Mouse (Mus musculus) kidney, postnatal 14 days (tissue): ENCODE measurements at regions not wholly inside any gene's neighbourhood (a gene's known extent, or its start where the extent isn't known, plus 50 kb on each side); places are given as distances from the start of the nearest gene placed in this dataset.

Source experiments
- DNase-seq: peaks from one replicate; pipeline ENCODE4 v3.0.0; 2022; ENCODE audit warnings: mixed read lengths

- DNase-seq = no peak
These were observed 186.6 kb downstream of the Ly86 start for GRCm38 (mm10) chr13:37531512-37532183.

GRCm38 (mm10) chr13:37532596-37533170, 187.7 kb downstream of the Ly86 start:
- DNase-seq = no peak

DNA sequence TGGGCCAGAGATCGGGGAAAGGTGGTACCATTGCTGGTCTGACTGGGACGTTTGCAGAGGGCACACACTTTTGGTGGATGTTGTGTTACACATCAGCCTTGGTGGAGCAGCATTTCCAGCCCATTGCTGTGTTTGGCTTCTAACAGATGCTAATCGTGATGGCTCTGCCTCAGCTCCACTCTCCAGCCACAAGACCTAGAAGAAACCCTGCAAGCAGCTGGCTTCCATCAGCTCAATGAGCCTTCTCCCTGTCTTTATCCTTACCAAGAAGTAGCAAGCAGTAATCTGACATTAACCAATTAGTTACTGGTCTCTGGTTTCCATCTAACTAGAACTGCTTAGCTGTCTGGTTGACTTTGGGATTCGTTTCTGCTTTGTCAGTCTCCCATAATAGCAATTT, 188.8 kb downstream of the Ly86 start:
- DNase-seq = no peak

GRCm38 (mm10) chr13:37537330-37537729, 192.3 kb downstream of the Ly86 start:
- no peak for DNase-seq

GRCm38 (mm10) chr13:37537793-37538192, 192.8 kb downstream of the Ly86 start:
- no peak for DNase-seq

GRCm38 (mm10) chr13:37540980-37541531, 196.0 kb downstream of the Ly86 start:
- DNase-seq = no peak

- DNase-seq = peak; percentile 73
These were observed 196.7 kb downstream of the Ly86 start for GRCm38 (mm10) chr13:37541674-37542073.

DNA sequence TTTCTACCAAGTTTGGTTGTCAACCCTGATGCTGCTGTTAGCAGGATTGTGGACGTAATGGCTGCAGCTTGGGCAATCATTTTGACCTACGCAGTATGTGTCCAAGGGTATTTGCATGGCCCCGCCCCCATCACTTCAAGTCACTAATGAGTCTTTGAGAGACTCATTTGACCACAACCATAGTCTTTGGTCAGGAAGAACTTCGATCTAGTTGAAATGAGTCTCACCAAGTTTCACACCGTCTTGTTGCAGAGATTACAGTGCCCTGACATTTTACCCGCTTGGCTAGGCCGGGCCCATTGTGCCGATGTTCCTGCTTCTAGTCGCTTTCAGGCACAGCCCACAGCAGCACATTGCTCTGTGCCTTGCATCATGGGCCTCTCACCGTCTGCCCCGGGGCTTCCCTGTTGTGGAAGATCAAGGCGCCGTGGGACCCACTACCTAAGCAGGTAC, 197.8 kb downstream of the Ly86 start:
- DNase-seq = no peak

DNA sequence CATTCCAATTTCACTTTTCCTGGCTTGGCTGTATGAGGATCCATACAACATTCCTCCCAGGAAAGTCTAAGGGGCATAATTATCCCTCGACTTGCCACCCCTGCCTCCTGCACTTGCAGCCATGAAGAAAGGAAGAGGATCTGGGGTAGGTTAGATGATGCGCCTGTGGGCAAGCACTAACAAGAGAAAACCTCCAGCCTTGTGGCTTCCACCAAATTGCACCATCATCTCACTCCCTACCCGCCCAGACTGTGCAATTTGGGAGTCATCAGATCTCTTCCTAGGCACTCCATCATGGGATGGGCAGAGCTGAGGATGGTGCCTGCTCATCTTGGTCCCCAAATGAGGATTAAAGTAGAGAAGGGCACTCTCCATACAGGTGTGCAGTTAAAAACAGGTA, 198.8 kb downstream of the Ly86 start:
- no peak for DNase-seq

GRCm38 (mm10) chr13:37544696-37545095, 199.7 kb downstream of the Ly86 start:
- no peak for DNase-seq

GRCm38 (mm10) chr13:37546556-37546955, 201.5 kb downstream of the Ly86 start:
- no peak for DNase-seq

GRCm38 (mm10) chr13:37550584-37550983, 205.6 kb downstream of the Ly86 start:
- DNase-seq = no peak

GRCm38 (mm10) chr13:37553392-37553791, 208.4 kb downstream of the Ly86 start:
- no peak for DNase-seq

GRCm38 (mm10) chr13:37557183-37557582, 212.2 kb downstream of the Ly86 start:
- DNase-seq = no peak

GRCm38 (mm10) chr13:37557766-37558165, 212.8 kb downstream of the Ly86 start:
- DNase-seq = no peak

GRCm38 (mm10) chr13:37559056-37559455, 214.0 kb downstream of the Ly86 start:
- no peak for DNase-seq

DNA sequence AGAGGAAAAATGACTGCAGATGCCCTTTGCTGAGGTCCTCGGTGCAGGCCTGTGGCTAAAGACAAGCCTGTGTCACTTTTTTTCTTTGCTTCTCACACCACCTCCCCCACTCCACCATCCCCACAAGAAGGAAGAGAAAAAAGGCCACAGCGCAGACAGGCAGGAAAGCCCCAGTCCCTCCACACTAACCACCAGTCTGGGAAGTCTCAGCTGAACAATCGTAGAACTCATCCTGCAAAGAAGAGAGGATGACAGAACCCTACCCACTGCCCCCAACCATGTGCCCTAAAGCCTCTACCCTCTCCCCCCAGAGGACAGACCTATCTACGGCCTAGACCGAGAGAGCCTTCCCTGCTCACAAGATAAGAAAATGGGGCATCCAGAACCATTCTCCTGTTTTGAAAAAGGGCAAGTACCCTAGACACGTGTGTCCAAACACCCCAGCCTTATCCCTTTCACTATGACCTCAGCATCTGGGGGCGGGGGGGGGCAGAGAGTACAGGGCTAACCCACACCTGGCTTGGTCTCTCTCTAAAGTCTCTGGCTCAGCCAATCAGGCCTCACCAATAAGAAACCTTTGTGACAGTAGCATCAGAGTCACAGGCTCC, 214.8 kb downstream of the Ly86 start:
- no peak for DNase-seq

GRCm38 (mm10) chr13:37560387-37560786, 215.4 kb downstream of the Ly86 start:
- DNase-seq = no peak

DNA sequence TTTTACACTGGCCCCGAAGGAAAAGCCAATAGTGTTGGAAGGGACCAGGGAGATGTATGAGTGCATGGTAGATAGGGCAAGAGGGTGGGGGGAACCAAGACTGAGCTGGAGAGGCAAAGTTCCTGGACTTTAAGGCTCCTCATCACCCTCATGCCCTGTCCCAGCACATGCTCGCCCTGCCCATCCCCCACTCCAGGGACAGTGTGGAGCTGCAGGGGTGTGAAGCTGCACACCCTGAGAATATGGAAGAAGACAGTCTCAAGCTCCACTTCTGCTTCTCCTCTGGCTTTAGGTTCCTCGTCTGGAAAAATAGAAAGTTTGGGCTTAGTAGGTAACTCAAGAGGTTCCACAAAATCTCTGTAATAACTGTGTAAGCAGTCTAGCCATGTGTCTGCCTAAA, 215.8 kb downstream of the Ly86 start:
- DNase-seq = no peak

DNA sequence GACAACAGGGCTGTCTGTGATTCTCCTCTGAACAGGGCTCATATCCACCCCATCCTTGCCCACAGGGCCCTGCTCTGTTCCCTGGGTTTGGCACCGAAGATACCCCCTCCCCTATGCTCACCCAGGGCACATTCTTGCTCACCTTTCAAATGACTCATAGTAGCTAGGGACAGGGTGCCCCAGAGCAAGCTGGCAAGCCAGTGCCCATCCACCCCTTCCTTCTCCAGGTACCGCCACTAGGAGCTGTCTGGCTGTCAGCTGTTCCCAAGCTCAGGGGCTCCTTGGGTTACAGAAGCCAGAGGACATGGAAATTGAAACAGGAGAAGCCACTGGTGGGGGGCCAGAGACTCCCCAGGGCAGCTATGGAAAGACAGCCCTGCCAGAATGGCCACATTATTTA, 216.4 kb downstream of the Ly86 start:
- DNase-seq = no peak

GRCm38 (mm10) chr13:37562141-37562540, 216.1 kb upstream of the Rreb1 start:
- no peak for DNase-seq

- DNase-seq = peak; percentile 79
These were observed 215.5 kb upstream of the Rreb1 start for GRCm38 (mm10) chr13:37562652-37563051.

DNA sequence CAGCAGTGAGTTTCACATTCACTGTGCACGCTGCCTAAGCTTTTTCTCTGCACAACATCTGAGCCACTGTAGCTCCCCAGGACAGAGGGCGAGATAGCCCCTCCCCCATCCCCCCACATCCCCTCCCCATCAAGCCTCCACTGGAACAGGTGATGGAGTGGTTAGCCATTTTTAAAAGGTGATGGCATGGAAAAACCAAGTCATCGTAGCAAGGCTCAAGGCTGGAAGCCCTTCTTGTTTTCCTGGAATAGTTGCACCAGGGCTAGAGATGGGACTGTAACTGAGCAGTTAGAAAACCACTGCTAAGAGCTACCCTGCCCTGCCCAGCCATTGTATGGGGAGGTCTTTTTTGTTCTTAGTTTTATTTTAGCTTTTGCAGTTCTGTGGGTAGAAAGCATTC, 209.1 kb upstream of the Rreb1 start:
- no peak for DNase-seq

DNA sequence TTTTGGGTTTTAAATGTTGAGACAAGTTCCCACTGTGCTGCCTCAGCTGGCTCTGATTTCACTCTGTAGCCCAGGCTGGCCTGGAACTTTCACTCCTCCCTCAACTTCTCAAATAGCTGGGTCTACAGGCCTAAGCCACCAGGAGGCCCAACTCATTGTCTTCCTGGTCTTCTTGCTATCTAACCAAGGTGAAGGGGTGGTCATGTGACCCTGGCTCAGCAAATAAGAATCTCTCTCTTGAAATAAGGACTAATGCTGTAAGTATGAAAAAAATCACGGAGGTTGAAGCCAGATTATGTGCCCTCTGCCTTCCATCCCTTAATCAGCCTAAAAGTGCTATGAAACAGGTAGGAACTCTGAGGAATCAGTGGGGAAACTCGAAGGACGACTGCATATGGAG, 208.7 kb upstream of the Rreb1 start:
- DNase-seq = no peak
